Mouse (Mus musculus): ENCODE results near the gene Fam118b. TPM values are rescaled to one million over a fixed set of nuclear protein-coding genes. Genes with fewer than 3 reads are reported as not detected.

The Fam118b gene
- total and polyA plus RNA-seq, 2 experiments from 2014 or later = 29.4 to 37.4 TPM

- Histone ChIP-seq H3K4me3 (ENCODE audit: low read depth, low read length) (peak overlapping the region; percentile 45), H3K4me2 (ENCODE audit: low read depth, low read length, poor library complexity, severe bottlenecking) (peak overlapping the region; percentile 87), H3K27me3 (ENCODE audit: insufficient read depth, low read length) (no peaks in the 10 kb centered on the region), H3K4me1 (ENCODE audit: insufficient read depth, low read length) (peaks cover 7% of the 10 kb centered on the region; the same call in 1 of the 2 replicates), H3K27ac (ENCODE audit: low read depth, low read length) (no peak overlapping the region), H3K9ac (replicated peaks; ENCODE audit: low read length, poor library complexity, severe bottlenecking) (peak overlapping the region; percentile 44), H3K9me3 (ENCODE audit: low read length) (no peaks in the 10 kb centered on the region), H3K36me3 (ENCODE audit: insufficient read depth, low read length) (no peaks in the 10 kb centered on the region; the same call in 1 of the 2 replicates)
- 26% methylated on average over 18 of the region's 18 CpGs for whole genome bisulfite sequencing
- ATAC-seq (ENCODE audit: low FRiP score) = peak; percentile 41
- TF ChIP-seq CTCF (IDR thresholded peaks at IDR 0.05) = no peak
- peak; percentile 3 for DNase-seq (ENCODE audit: low spot score)
These were observed 68.4 kb downstream of the Fam118b start for GRCm38 (mm10) chr9:35198945-35199771.

GRCm38 (mm10) chr9:35198351-35198750, 69.3 kb downstream of the Fam118b start:
- ATAC-seq (ENCODE audit: low FRiP score) = no peak
- no peak overlapping the region for H3K27ac ChIP-seq (ENCODE audit: low read depth, low read length)
- TF ChIP-seq CTCF (IDR thresholded peaks at IDR 0.05) = no peak
- 67% methylated on average over 10 of the region's 10 CpGs for WGBS
- H3K36me3 ChIP-seq (ENCODE audit: insufficient read depth, low read length) = no peaks in the 10 kb centered on the region
- H3K27me3 ChIP-seq (ENCODE audit: insufficient read depth, low read length) = no peaks in the 10 kb centered on the region
- H3K4me3 ChIP-seq (ENCODE audit: low read depth, low read length) = no peak overlapping the region
- no peaks in the 10 kb centered on the region for H3K9me3 ChIP-seq (ENCODE audit: low read length)
- no peak overlapping the region for H3K4me2 ChIP-seq (ENCODE audit: low read depth, low read length, poor library complexity, severe bottlenecking)
- no peak overlapping the region for H3K9ac ChIP-seq (replicated peaks; ENCODE audit: low read length, poor library complexity, severe bottlenecking)
- peaks cover 7% of the 10 kb centered on the region; the same call in 1 of the 2 replicates for H3K4me1 ChIP-seq (ENCODE audit: insufficient read depth, low read length)
- no peak for DNase-seq (ENCODE audit: low spot score)

- H3K36me3 ChIP-seq (ENCODE audit: insufficient read depth, low read length) = no peaks in the 10 kb centered on the region
- no peak for DNase-seq (ENCODE audit: low spot score)
- WGBS = 88% methylated on average over 3 of the region's 3 CpGs
- no peak for TF ChIP-seq CTCF (IDR thresholded peaks at IDR 0.05)
- peaks cover 7% of the 10 kb centered on the region; the same call in 1 of the 2 replicates for H3K4me1 ChIP-seq (ENCODE audit: insufficient read depth, low read length)
- no peak overlapping the region for H3K4me2 ChIP-seq (ENCODE audit: low read depth, low read length, poor library complexity, severe bottlenecking)
- no peaks in the 10 kb centered on the region for H3K27me3 ChIP-seq (ENCODE audit: insufficient read depth, low read length)
- no peak overlapping the region for H3K4me3 ChIP-seq (ENCODE audit: low read depth, low read length)
- H3K9me3 ChIP-seq (ENCODE audit: low read length) = no peaks in the 10 kb centered on the region
- H3K27ac ChIP-seq (ENCODE audit: low read depth, low read length) = no peak overlapping the region
- H3K9ac ChIP-seq (replicated peaks; ENCODE audit: low read length, poor library complexity, severe bottlenecking) = no peak overlapping the region
- ATAC-seq (ENCODE audit: low FRiP score) = no peak
These were observed 70.0 kb downstream of the Fam118b start for GRCm38 (mm10) chr9:35197625-35198024.

- Histone ChIP-seq H3K27me3 (ENCODE audit: insufficient read depth, low read length) (no peaks in the 10 kb centered on the region), H3K9me3 (ENCODE audit: low read length) (no peaks in the 10 kb centered on the region), H3K4me1 (ENCODE audit: insufficient read depth, low read length) (no peaks in the 10 kb centered on the region), H3K9ac (replicated peaks; ENCODE audit: low read length, poor library complexity, severe bottlenecking) (no peak overlapping the region), H3K4me2 (ENCODE audit: low read depth, low read length, poor library complexity, severe bottlenecking) (no peak overlapping the region), H3K27ac (ENCODE audit: low read depth, low read length) (no peak overlapping the region), H3K36me3 (ENCODE audit: insufficient read depth, low read length) (no peaks in the 10 kb centered on the region), H3K4me3 (ENCODE audit: low read depth, low read length) (no peak overlapping the region)
- no peak for DNase-seq (ENCODE audit: low spot score)
- TF ChIP-seq CTCF (IDR thresholded peaks at IDR 0.05) = no peak
- WGBS = 98% methylated on average over 3 of the region's 3 CpGs
- no peak for ATAC-seq (ENCODE audit: low FRiP score)
These were observed 73.6 kb downstream of the Fam118b start for GRCm38 (mm10) chr9:35194048-35194447.

- H3K4me1 ChIP-seq (ENCODE audit: insufficient read depth, low read length) = no peaks in the 10 kb centered on the region
- H3K36me3 ChIP-seq (ENCODE audit: insufficient read depth, low read length) = no peaks in the 10 kb centered on the region
- no peak overlapping the region for H3K4me3 ChIP-seq (ENCODE audit: low read depth, low read length)
- DNase-seq (ENCODE audit: low spot score) (no peak), ATAC-seq (ENCODE audit: low FRiP score) (no peak)
- H3K27me3 ChIP-seq (ENCODE audit: insufficient read depth, low read length) = no peaks in the 10 kb centered on the region
- no peaks in the 10 kb centered on the region for H3K9me3 ChIP-seq (ENCODE audit: low read length)
- no peak overlapping the region for H3K4me2 ChIP-seq (ENCODE audit: low read depth, low read length, poor library complexity, severe bottlenecking)
- H3K27ac ChIP-seq (ENCODE audit: low read depth, low read length) = no peak overlapping the region
- no peak for TF ChIP-seq CTCF (IDR thresholded peaks at IDR 0.05)
- no peak overlapping the region for H3K9ac ChIP-seq (replicated peaks; ENCODE audit: low read length, poor library complexity, severe bottlenecking)
- 64% methylated on average over 11 of the region's 11 CpGs for WGBS
These were observed 74.5 kb downstream of the Fam118b start for GRCm38 (mm10) chr9:35192983-35193542.

- WGBS = 61% methylated on average over 22 of the region's 22 CpGs
- ATAC-seq (ENCODE audit: low FRiP score) = peak; percentile 77
- Histone ChIP-seq H3K27ac (ENCODE audit: low read depth, low read length) (no peak overlapping the region), H3K4me3 (ENCODE audit: low read depth, low read length) (no peak overlapping the region), H3K36me3 (ENCODE audit: insufficient read depth, low read length) (no peaks in the 10 kb centered on the region), H3K4me1 (ENCODE audit: insufficient read depth, low read length) (no peaks in the 10 kb centered on the region), H3K27me3 (ENCODE audit: insufficient read depth, low read length) (no peaks in the 10 kb centered on the region), H3K9ac (replicated peaks; ENCODE audit: low read length, poor library complexity, severe bottlenecking) (no peak overlapping the region), H3K9me3 (ENCODE audit: low read length) (no peaks in the 10 kb centered on the region), H3K4me2 (ENCODE audit: low read depth, low read length, poor library complexity, severe bottlenecking) (no peak overlapping the region)
- DNase-seq (ENCODE audit: low spot score) = peak; percentile 79
- TF ChIP-seq CTCF (IDR thresholded peaks at IDR 0.05) = 0 out of 2 replicates have a peak, but pooled peaks have one; percentile 22
These were observed 78.9 kb downstream of the Fam118b start for GRCm38 (mm10) chr9:35188700-35189099.

All from midbrain, postnatal 0 days (tissue).